8 mouse cellular contexts compared by ENCODE assay signal in the genomic region with DNA sequence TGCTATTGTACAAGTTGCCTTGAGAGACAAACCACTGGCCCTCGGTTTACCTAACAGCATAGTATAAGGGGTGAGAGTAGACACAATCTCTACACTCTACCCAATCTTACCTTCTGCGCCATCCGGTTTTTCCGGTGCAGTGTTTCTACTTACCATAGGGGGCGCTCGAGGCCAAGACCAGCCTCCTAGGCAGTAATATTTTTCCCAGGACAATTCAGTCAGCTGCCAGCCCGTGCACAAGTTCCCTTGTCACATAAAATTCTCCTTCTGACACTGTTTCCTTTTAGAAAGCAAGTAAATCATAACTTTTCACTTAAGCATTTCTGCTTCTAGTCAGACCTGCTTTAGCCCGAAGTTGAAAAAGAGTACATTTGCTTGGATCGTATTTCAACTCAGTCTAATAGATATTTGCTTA.
DNase-seq lines count a peak whose midpoint lies in the region; ATAC-seq and TF ChIP-seq lines count a peak whose summit lies in the region.

No protein-coding gene starts in this region.

- 0 out of 2 replicates have a peak overlapping the region, but pooled peaks have one; percentile 19 for H3K27ac ChIP-seq in lung, embryonic 14.5 days (ENCODE audit: low read depth)

- H3K9ac ChIP-seq in lung, embryonic 14.5 days = no peak overlapping the region

- ATAC-seq in Patski = no peak
- peak; percentile 82 for ATAC-seq in frontal cortex, adult (ENCODE audit: low TSS enrichment)
- ATAC-seq in lung, embryonic 14.5 days (ENCODE audit: insufficient read depth) = peak; percentile 59

- H3K4me2 ChIP-seq in lung, embryonic 14.5 days = peak overlapping the region; percentile 58

- H3K4me3 ChIP-seq in lung, embryonic 14.5 days (ENCODE audit: low read depth, low read length) = peak overlapping the region; percentile 8; the same call in 1 of the 2 replicates

- H3K4me1 ChIP-seq in lung, embryonic 14.5 days (ENCODE audit: insufficient read depth) = no peaks in the 10 kb centered on the region

- in situ Hi-C loops in Patski (cut with MboI; ENCODE audit: low pct_unique_long_range_greater_than_20kb) = no loop called here

- no peak for DNase-seq in Patski (ENCODE audit: low read depth, low spot score)
- DNase-seq in cerebellum, adult 8-10 months = peak; percentile 26
- DNase-seq in heart, postnatal 4 days = peak; percentile 81
- peak; percentile 58 for DNase-seq in layer of hippocampus, adult 11-12 months (ENCODE audit: low spot score)
- DNase-seq in lung, embryonic 14.5 days = peak; percentile 84
- DNase-seq in ovary, postnatal 14 days (ENCODE audit: low spot score) = peak; percentile 51
- DNase-seq in urinary bladder, postnatal 14 days (ENCODE audit: low spot score) = peak; percentile 52

- CTCF ChIA-PET in Patski (lab: Charles Lee) = no interaction called here

- H3K9me3 ChIP-seq in lung, embryonic 14.5 days (ENCODE audit: low read depth, low read length) = no peaks in the 10 kb centered on the region

- TF ChIP-seq CTCF in Patski (IDR thresholded peaks at IDR 0.05) = peak; percentile 64
- TF ChIP-seq CTCF in lung, embryonic 14.5 days (IDR thresholded peaks at IDR 0.05; ENCODE audit: low read depth) = peak; percentile 78

- 30% methylated on average over 9 of the region's 9 CpGs for WGBS in lung, embryonic 14.5 days

- H3K36me3 ChIP-seq in lung, embryonic 14.5 days (ENCODE audit: insufficient read depth) = no peaks in the 10 kb centered on the region

- H3K27me3 ChIP-seq in Patski = peaks cover 8% of the 10 kb centered on the region
- no peaks in the 10 kb centered on the region for H3K27me3 ChIP-seq in lung, embryonic 14.5 days (ENCODE audit: insufficient read depth, low read length)

- POLR2A ChIA-PET in Patski (lab: Charles Lee) = no interaction called here
